Mouse (Mus musculus) limb, embryonic 14.5 days (tissue): Measurements from ENCODE around the gene Psip1. TPM values are rescaled to one million over a fixed set of nuclear protein-coding genes. Genes with fewer than 3 reads are reported as not detected.
A peak's percentile ranks its signal among the peaks of the same experiment; 100 is the strongest.

Experiments
- ATAC-seq: fragments of 200-750 bp; cut with Nextera tagmentation; 2 replicates; pipeline ENCODE4 v1.8.0; 2017; ENCODE audit warnings: low read depth, moderate number of reproducible peaks, moderate TSS enrichment; ENCODE audit not compliant: low FRiP score
- DNase-seq: peaks from one replicate; pipeline ENCODE4 v3.0.0-alpha.2; 2015; ENCODE audit warnings: low spot score
- H3K27ac ChIP-seq: fragments of 300-500 bp; sonication (generic); replicated peaks from 2 replicates; pipeline ENCODE4 v1.5.1; 2014; ENCODE audit warnings: low read depth, mild to moderate bottlenecking, low read length, moderate library complexity, mixed read lengths
- H3K27me3 ChIP-seq: fragments of 300-500 bp; sonication (generic); 2 replicates; pipeline ENCODE4 v1.6.1; 2014; ENCODE audit warnings: low read length, mixed read lengths; ENCODE audit not compliant: control insufficient read depth, insufficient read depth
- H3K36me3 ChIP-seq: fragments of 300-500 bp; sonication (generic); 2 replicates; pipeline ENCODE4 v1.6.1; 2014; ENCODE audit warnings: mild to moderate bottlenecking, low read length, moderate library complexity, mixed read lengths; ENCODE audit not compliant: control insufficient read depth, insufficient read depth
- H3K4me1 ChIP-seq: fragments of 300-500 bp; sonication (generic); 2 replicates; pipeline ENCODE4 v1.6.1; 2014; ENCODE audit warnings: antibody characterized with exemption, low read length, mixed read lengths; ENCODE audit not compliant: control insufficient read depth, insufficient read depth
- H3K4me2 ChIP-seq: fragments of 300-500 bp; sonication (generic); replicated peaks from 2 replicates; pipeline ENCODE4 v1.6.1; 2014; ENCODE audit warnings: low read depth, mild to moderate bottlenecking, low read length, moderate library complexity; ENCODE audit not compliant: severe bottlenecking
- H3K4me3 ChIP-seq: fragments of 300-500 bp; sonication (generic); replicated peaks from 2 replicates; pipeline ENCODE4 v1.5.1; 2014; ENCODE audit warnings: low read length
- H3K9ac ChIP-seq: fragments of 300-500 bp; sonication (generic); 2 replicates; pipeline ENCODE4 v1.6.1; 2014; ENCODE audit warnings: mild to moderate bottlenecking, low read depth, low read length, moderate library complexity; ENCODE audit not compliant: severe bottlenecking
- H3K9me3 ChIP-seq: fragments of 300-500 bp; sonication (generic); 2 replicates; pipeline ENCODE4 v1.6.1; 2016; ENCODE audit warnings: low read length; ENCODE audit not compliant: control insufficient read depth
- POLR2A ChIP-seq: fragments of 200-500 bp; IDR thresholded peaks from 2 replicates; pipeline ENCODE4 v1.8.0; 2012; ENCODE audit warnings: inconsistent platforms, mild to moderate bottlenecking, moderate library complexity, borderline replicate concordance; ENCODE audit not compliant: insufficient read depth, insufficient read length; ENCODE audit errors: extremely low read depth
- WGBS: fragments of 180-500 bp; shearing (Covaris S2); extraction: QIAGEN DNeasy Blood & Tissue Kit; methylation state at CpG from one replicate; pipeline ENCODE4 v1.1.7; 2014; 5-methylcytosine and 5-hydroxymethylcytosine counted together
- polyA plus RNA-seq, 2 experiments: library from polyadenylated mRNA; depleted of rRNA in 1 of 2; stranded (reverse) in 1 of 2; unstranded in 1 of 2; fragments of >200 nt; fragmentation: Nextera tagmentation in 1 of 2; extraction: Ambion mirVana in 1 of 2; gene quantifications; 2 replicates each; pipeline versions ENCODE4 v1.2.1 to v1.2.3; 2012 to 2014

The Psip1 gene
- polyA plus RNA-seq, 2 experiments, result 120 to 138 TPM

DNA sequence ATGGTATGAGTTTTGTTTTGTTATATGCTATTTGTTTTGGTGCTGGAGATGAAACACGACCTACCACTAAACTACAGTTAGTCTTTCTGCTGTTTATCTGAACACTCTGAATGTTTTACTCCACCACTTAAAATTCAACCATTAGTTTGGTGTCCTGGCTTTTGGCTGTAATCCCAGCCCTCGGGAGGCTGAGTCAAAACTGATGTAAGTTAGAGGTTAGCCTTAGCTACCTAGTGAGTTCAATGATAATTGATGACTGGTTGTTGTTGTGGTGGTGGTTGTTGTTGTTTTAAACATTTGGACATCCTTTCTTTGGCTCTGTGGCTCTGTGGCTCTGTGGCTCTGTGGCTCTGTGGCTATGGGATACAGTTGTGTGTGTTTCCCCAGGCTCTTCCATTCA, 67.5 kb downstream of the Psip1 start:
- peak overlapping the region; percentile 91; the same call in 1 of the 2 replicates for H3K9ac ChIP-seq

GRCm38 (mm10) chr4:83417820-83418186, 68.5 kb downstream of the Psip1 start:
- Histone ChIP-seq H3K4me2 (peak overlapping the region; percentile 62), H3K4me3 (peak overlapping the region; percentile 86), H3K4me1 (peaks cover 10% of the 10 kb centered on the region; the same call in 1 of the 2 replicates), H3K9ac (peak overlapping the region; percentile 91), H3K36me3 (peaks cover 3% of the 10 kb centered on the region), H3K27ac (peak overlapping the region; percentile 79), H3K27me3 (no peaks in the 10 kb centered on the region), H3K9me3 (no peaks in the 10 kb centered on the region)
- WGBS, result 1% methylated on average over 30 of the region's 30 CpGs
- ATAC-seq (peak; percentile 41), DNase-seq (no peak)
- no peak for TF ChIP-seq POLR2A

More for the DNA sequence above, 67.5 kb downstream of the Psip1 start:
- Histone ChIP-seq H3K4me2 (peak overlapping the region; percentile 62), H3K36me3 (peaks cover 13% of the 10 kb centered on the region), H3K9me3 (no peaks in the 10 kb centered on the region), H3K4me1 (peaks cover 10% of the 10 kb centered on the region; the same call in 1 of the 2 replicates), H3K27me3 (no peaks in the 10 kb centered on the region), H3K4me3 (peak overlapping the region; percentile 86), H3K27ac (no peak overlapping the region)
- DNase-seq (no peak), ATAC-seq (no peak)
- TF ChIP-seq POLR2A, result no peak
- 71% methylated on average over 2 of the region's 2 CpGs for WGBS

DNA sequence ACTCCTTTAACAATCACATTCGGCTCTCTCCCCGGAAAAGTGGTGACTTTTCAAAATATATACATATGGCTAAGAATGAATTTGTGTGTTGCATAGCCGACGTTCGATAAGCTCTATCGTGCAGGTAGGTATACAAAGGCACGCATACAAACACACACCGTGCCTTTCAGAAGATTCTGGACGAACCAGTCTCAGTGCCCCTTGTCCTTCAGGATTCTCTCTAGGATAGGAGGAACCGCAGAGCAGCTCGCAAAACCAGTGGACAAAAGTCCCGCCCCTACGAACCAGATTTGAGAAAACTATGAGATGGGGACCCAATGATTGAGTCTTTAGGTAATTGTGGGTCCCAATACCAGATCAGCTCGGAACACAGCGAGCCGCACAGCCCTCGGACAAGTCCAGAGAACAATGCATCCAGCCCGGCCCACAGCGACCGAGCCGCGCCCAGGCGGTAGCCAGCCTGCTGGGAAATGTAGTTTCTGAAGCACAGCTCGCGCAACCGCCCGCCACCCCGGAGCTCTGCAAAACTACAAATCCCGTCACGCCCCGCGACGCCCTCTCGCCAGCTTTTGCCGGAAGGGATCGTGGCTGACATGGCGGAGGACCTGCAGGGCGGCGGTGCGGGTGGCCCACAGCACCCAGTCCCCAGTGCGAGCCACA, 69.0 kb downstream of the Psip1 start, which contains the start of gene Snapc3:
Gene Snapc3 (plus strand): TSS at position 565 of the 660 bp plus-strand sequence.
- no peaks in the 10 kb centered on the region for H3K36me3 ChIP-seq
- H3K27me3 ChIP-seq, result no peaks in the 10 kb centered on the region
- peak within 1 kb of the TSS; percentile 62 for H3K4me2 ChIP-seq
- WGBS, result 2% methylated on average over 34 of the region's 41 CpGs
- peaks cover 10% of the 10 kb centered on the region; the same call in 1 of the 2 replicates for H3K4me1 ChIP-seq
- no peaks in the 10 kb centered on the region for H3K9me3 ChIP-seq
- TF ChIP-seq POLR2A, result peak; percentile 85; the same call in 1 of the 2 replicates
- ATAC-seq, result peak; percentile 99
- peak; percentile 96 for DNase-seq
- H3K27ac ChIP-seq, result peak within 1 kb of the TSS; percentile 79
- peak within 1 kb of the TSS; percentile 91 for H3K9ac ChIP-seq
- peak within 1 kb of the TSS; percentile 86 for H3K4me3 ChIP-seq

DNA sequence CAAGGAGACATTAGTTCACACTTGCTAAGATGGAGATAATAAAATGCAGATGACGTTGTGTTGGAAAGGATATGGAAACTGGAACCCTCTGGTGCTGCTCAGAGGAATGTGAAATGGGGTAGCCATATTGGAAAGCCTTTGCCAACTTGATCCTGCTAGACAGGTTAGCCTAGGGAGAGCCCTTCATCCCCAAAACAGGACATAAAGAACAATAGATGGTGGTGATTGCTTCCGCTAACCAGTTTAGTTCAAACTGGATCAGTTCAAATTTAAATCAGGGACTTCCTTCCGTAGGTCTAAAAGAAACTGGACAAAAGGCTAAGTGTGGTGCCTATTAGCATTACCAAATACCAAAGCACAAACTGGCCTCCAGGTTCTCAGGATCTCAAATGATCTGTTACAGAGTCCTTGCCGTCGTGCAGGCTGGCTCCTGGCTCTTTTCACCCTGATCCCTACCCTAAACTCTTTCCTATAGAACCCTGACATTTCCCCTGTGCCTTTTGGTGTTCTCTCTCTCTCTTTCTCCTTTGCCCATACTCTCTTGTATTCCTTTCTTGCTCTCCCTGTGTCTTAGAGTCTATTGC, 71.9 kb downstream of the Psip1 start:
- Histone ChIP-seq H3K4me1 (peaks cover 10% of the 10 kb centered on the region; the same call in 1 of the 2 replicates), H3K36me3 (no peaks in the 10 kb centered on the region), H3K27me3 (no peaks in the 10 kb centered on the region), H3K9ac (no peak overlapping the region), H3K9me3 (no peaks in the 10 kb centered on the region), H3K4me3 (no peak overlapping the region), H3K27ac (no peak overlapping the region), H3K4me2 (no peak overlapping the region)
- TF ChIP-seq POLR2A, result no peak
- DNase-seq (no peak), ATAC-seq (no peak)
- WGBS, result 75% methylated on average over 5 of the region's 5 CpGs

GRCm38 (mm10) chr4:83412060-83412459, 74.2 kb downstream of the Psip1 start:
- Histone ChIP-seq H3K4me1 (peaks cover 4% of the 10 kb centered on the region; the same call in 1 of the 2 replicates), H3K27me3 (no peaks in the 10 kb centered on the region), H3K36me3 (no peaks in the 10 kb centered on the region), H3K9ac (no peak overlapping the region), H3K9me3 (peaks cover 13% of the 10 kb centered on the region), H3K4me2 (no peak overlapping the region), H3K4me3 (no peak overlapping the region), H3K27ac (no peak overlapping the region)
- DNase-seq (no peak), ATAC-seq (no peak)
- WGBS, result 55% methylated on average over 3 of the region's 3 CpGs
- no peak for TF ChIP-seq POLR2A
